Mouse (Mus musculus): ENCODE measurements around the gene Osm. TPM values are rescaled to one million over a fixed set of nuclear protein-coding genes. Genes with fewer than 3 reads are reported as not detected.

Gene Osm
- total RNA-seq, 1 experiment, result 0.98 TPM

DNA sequence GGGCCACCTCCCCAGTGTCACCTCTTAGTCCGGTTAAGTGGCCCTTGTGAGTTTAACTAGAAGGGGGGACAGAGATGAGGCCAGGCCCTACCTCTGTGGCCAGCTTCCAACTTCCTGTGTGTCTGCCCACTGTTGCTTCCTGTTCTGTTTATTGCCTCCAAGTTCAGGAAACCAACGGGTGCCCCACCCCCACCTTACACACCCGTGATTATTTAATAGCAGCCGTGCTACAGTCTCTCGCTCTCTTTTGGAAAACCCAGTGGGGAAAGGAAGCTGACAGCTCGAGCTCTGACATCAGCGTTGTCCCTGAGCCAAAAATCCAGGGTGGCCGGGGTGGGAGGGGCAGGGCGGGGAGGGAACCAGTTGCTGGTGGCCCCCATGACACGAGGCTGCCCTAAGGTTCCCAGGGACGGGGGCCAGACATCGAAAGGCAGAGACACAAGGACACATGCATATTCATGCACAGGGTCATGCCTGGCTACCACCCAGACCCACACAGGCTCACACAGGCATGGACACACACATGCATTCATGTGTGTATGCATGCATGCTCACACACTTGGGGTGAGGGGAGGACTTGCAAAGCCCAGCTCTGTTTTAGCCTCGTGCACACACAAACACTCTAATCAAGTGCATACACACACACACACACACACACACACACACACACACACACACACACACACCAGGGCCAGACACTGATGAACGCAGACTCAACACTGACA is 24.4 kb downstream of the Osm start:
- Histone ChIP-seq H3K4me3 (ENCODE audit: insufficient read depth in 1 of 2, low read depth in 1 of 2, low read length in 2 of 2, poor library complexity in 1 of 2, severe bottlenecking in 1 of 2) (no peak overlapping the region), H3K4me1 (ENCODE audit: control insufficient read depth in 2 of 2, insufficient read depth in 2 of 2, low read length in 2 of 2, poor library complexity in 1 of 2) (peaks cover 2 to 44% of the 10 kb centered on the region in 2 experiments; a peak in 3 of 4 replicates), H3K27ac (ENCODE audit: insufficient read depth, low read depth, low read length, poor library complexity, severe bottlenecking) (no peak overlapping the region), H3K9me3 (ENCODE audit: control insufficient read depth, insufficient read depth, low read depth, low read length) (no peaks in the 10 kb centered on the region), H3K9ac (ENCODE audit: insufficient read depth, low read depth, low read length, poor library complexity, severe bottlenecking) (no peak overlapping the region), H3K36me3 (ENCODE audit: control insufficient read depth, insufficient read depth, low read length, poor library complexity, severe bottlenecking) (no peaks in the 10 kb centered on the region)
- DNase-seq (ENCODE audit: low read depth, low spot score), result no peak
- in situ Hi-C loops (cut with MboI; ENCODE audit: low sequenced_read_pairs in 2 of 2, unreplicated experiment in 2 of 2), result no loop called here
- TF ChIP-seq CHD2 (IDR thresholded peaks at IDR 0.05; ENCODE audit: low read depth, low read length), result no peak

DNA sequence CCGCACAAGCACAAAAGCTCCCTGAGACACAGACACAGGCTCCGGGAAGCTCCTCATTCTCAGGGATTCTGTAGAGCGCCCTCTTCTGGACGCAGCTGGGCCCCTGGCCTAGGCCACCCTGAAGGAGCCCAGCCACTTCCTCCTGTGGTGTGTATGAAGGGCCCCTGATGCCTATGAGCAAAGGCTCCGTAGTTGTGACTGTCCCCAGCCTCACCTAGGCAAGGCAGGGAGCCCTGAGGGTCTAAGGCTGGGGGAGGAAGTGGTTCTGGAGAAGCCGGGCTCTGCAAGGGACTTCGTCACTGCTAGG is 24.9 kb downstream of the Osm start:
- H3K9ac ChIP-seq (ENCODE audit: insufficient read depth, low read depth, low read length, poor library complexity, severe bottlenecking), result no peak overlapping the region
- DNase-seq (ENCODE audit: low read depth, low spot score), result no peak
- no peaks in the 10 kb centered on the region for H3K36me3 ChIP-seq (ENCODE audit: control insufficient read depth, insufficient read depth, low read length, poor library complexity, severe bottlenecking)
- in situ Hi-C loops (cut with MboI; ENCODE audit: low sequenced_read_pairs in 2 of 2, unreplicated experiment in 2 of 2), result no loop called here
- no peaks in the 10 kb centered on the region for H3K9me3 ChIP-seq (ENCODE audit: control insufficient read depth, insufficient read depth, low read depth, low read length)
- H3K4me1 ChIP-seq (ENCODE audit: control insufficient read depth in 2 of 2, insufficient read depth in 2 of 2, low read length in 2 of 2, poor library complexity in 1 of 2), result peaks cover 2 to 44% of the 10 kb centered on the region in 2 experiments; a peak in 3 of 4 replicates
- H3K27ac ChIP-seq (ENCODE audit: insufficient read depth, low read depth, low read length, poor library complexity, severe bottlenecking), result no peak overlapping the region
- H3K4me3 ChIP-seq (ENCODE audit: insufficient read depth in 1 of 2, low read depth in 1 of 2, low read length in 2 of 2, poor library complexity in 1 of 2, severe bottlenecking in 1 of 2), result no peak overlapping the region
- TF ChIP-seq ZC3H11A (IDR thresholded peaks at IDR 0.05; ENCODE audit: borderline replicate concordance, low read depth, low read length) (no peak), HCFC1 (IDR thresholded peaks at IDR 0.05; ENCODE audit: borderline replicate concordance, insufficient read depth, low read length) (no peak), ZNF384 (IDR thresholded peaks at IDR 0.05; ENCODE audit: low read depth, low read length) (no peak), CHD2 (IDR thresholded peaks at IDR 0.05; ENCODE audit: low read depth, low read length) (no peak), MAFK (IDR thresholded peaks at IDR 0.05; ENCODE audit: insufficient read depth, low read depth, low read length) (no peak)

DNA sequence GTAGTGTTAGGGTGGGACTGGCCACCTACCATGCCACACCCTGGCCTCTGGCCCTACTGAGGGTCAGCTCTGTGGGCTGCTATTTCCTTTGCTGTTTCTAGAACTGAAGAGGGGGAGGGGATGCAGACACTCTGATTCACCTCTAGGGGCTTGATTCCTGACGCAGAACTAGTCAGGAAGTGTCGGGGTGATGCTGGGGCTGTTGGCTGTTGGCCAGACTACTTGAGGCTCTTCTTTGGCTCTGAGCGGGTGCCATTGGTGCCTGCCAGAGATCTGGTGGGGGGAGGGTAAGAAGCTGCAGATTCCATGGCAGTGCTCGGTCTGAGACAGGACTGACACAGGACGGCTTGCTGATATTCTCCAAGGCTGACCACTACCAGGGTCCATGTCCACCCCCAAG is 25.7 kb downstream of the Osm start:
- H3K27ac ChIP-seq (ENCODE audit: insufficient read depth, low read depth, low read length, poor library complexity, severe bottlenecking), result no peak overlapping the region
- no peak for DNase-seq (ENCODE audit: low read depth, low spot score)
- TF ChIP-seq ZC3H11A (IDR thresholded peaks at IDR 0.05; ENCODE audit: borderline replicate concordance, low read depth, low read length), result no peak
- no peak overlapping the region for H3K4me3 ChIP-seq (ENCODE audit: insufficient read depth in 1 of 2, low read depth in 1 of 2, low read length in 2 of 2, poor library complexity in 1 of 2, severe bottlenecking in 1 of 2)
- H3K36me3 ChIP-seq (ENCODE audit: control insufficient read depth, insufficient read depth, low read length, poor library complexity, severe bottlenecking), result no peaks in the 10 kb centered on the region
- H3K4me1 ChIP-seq (ENCODE audit: control insufficient read depth in 2 of 2, insufficient read depth in 2 of 2, low read length in 2 of 2, poor library complexity in 1 of 2), result peaks cover 2 to 39% of the 10 kb centered on the region in 2 experiments; a peak in 3 of 4 replicates
- in situ Hi-C loops (cut with MboI; ENCODE audit: low sequenced_read_pairs in 2 of 2, unreplicated experiment in 2 of 2), result no loop called here
- no peaks in the 10 kb centered on the region for H3K9me3 ChIP-seq (ENCODE audit: control insufficient read depth, insufficient read depth, low read depth, low read length)
- no peak overlapping the region for H3K9ac ChIP-seq (ENCODE audit: insufficient read depth, low read depth, low read length, poor library complexity, severe bottlenecking)

DNA sequence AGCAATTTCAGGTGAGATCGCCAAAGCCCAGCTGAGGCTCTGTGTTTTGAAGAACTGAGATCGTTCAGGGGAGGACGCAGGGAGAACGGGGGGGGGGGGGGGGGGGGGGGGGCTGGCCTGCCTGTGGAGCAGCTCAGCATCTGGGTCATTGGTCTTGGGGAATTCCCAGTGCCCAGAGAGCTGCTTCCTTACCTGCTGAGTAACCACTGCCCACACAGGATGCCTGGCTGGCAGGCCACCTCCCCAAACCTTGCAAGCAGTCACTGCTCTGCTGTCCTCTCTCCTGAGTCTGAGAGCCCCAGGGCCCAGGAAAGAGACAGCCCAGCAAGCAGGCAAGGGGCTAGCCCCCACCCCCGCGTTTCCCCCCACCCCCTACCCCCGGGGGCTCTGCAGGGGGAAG is 26.6 kb downstream of the Osm start:
- no peak overlapping the region for H3K4me3 ChIP-seq (ENCODE audit: insufficient read depth in 1 of 2, low read depth in 1 of 2, low read length in 2 of 2, poor library complexity in 1 of 2, severe bottlenecking in 1 of 2)
- no peak for DNase-seq (ENCODE audit: low read depth, low spot score)
- TF ChIP-seq ZNF384 (IDR thresholded peaks at IDR 0.05; ENCODE audit: low read depth, low read length) (no peak), HCFC1 (IDR thresholded peaks at IDR 0.05; ENCODE audit: borderline replicate concordance, insufficient read depth, low read length) (no peak), ZC3H11A (IDR thresholded peaks at IDR 0.05; ENCODE audit: borderline replicate concordance, low read depth, low read length) (no peak), CHD2 (IDR thresholded peaks at IDR 0.05; ENCODE audit: low read depth, low read length) (no peak), MAFK (IDR thresholded peaks at IDR 0.05; ENCODE audit: insufficient read depth, low read depth, low read length) (no peak)
- in situ Hi-C loops (cut with MboI; ENCODE audit: low sequenced_read_pairs in 2 of 2, unreplicated experiment in 2 of 2), result no loop called here
- H3K27ac ChIP-seq (ENCODE audit: insufficient read depth, low read depth, low read length, poor library complexity, severe bottlenecking), result no peak overlapping the region
- H3K36me3 ChIP-seq (ENCODE audit: control insufficient read depth, insufficient read depth, low read length, poor library complexity, severe bottlenecking), result no peaks in the 10 kb centered on the region
- H3K9me3 ChIP-seq (ENCODE audit: control insufficient read depth, insufficient read depth, low read depth, low read length), result no peaks in the 10 kb centered on the region
- peaks cover 3 to 34% of the 10 kb centered on the region in 2 experiments; a peak in 2 of 4 replicates for H3K4me1 ChIP-seq (ENCODE audit: control insufficient read depth in 2 of 2, insufficient read depth in 2 of 2, low read length in 2 of 2, poor library complexity in 1 of 2)
- no peak overlapping the region for H3K9ac ChIP-seq (ENCODE audit: insufficient read depth, low read depth, low read length, poor library complexity, severe bottlenecking)

DNA sequence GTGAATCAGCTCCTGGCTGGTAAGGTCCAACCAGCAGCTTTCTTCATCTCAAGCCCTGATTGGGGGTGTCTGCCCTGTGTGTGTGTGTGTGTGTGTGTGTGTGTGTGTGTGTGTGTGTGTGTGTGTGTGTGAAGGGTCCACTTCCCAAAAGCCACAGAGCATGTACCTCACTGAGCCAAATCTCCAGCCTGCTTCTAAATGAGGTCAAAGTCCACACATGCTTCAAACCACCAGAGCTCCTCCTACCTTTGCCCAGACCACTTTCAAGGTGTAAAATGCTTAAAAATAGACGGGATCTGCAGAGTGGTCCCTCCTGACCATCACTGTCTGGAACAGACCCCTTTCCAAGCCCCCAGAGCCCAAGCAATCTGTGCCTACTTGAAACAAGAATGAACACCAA is 27.1 kb downstream of the Osm start:
- no peak for DNase-seq (ENCODE audit: low read depth, low spot score)
- TF ChIP-seq CHD2 (IDR thresholded peaks at IDR 0.05; ENCODE audit: low read depth, low read length) (no peak), MAFK (IDR thresholded peaks at IDR 0.05; ENCODE audit: insufficient read depth, low read depth, low read length) (no peak), ZC3H11A (IDR thresholded peaks at IDR 0.05; ENCODE audit: borderline replicate concordance, low read depth, low read length) (no peak), HCFC1 (IDR thresholded peaks at IDR 0.05; ENCODE audit: borderline replicate concordance, insufficient read depth, low read length) (no peak), ZNF384 (IDR thresholded peaks at IDR 0.05; ENCODE audit: low read depth, low read length) (no peak)
- H3K9me3 ChIP-seq (ENCODE audit: control insufficient read depth, insufficient read depth, low read depth, low read length), result no peaks in the 10 kb centered on the region
- peaks cover 3 to 36% of the 10 kb centered on the region in 2 experiments; a peak in 3 of 4 replicates for H3K4me1 ChIP-seq (ENCODE audit: control insufficient read depth in 2 of 2, insufficient read depth in 2 of 2, low read length in 2 of 2, poor library complexity in 1 of 2)
- in situ Hi-C loops (cut with MboI; ENCODE audit: low sequenced_read_pairs in 2 of 2, unreplicated experiment in 2 of 2), result no loop called here
- H3K36me3 ChIP-seq (ENCODE audit: control insufficient read depth, insufficient read depth, low read length, poor library complexity, severe bottlenecking), result no peaks in the 10 kb centered on the region
- H3K27ac ChIP-seq (ENCODE audit: insufficient read depth, low read depth, low read length, poor library complexity, severe bottlenecking), result no peak overlapping the region
- H3K4me3 ChIP-seq (ENCODE audit: insufficient read depth in 1 of 2, low read depth in 1 of 2, low read length in 2 of 2, poor library complexity in 1 of 2, severe bottlenecking in 1 of 2), result no peak overlapping the region
- no peak overlapping the region for H3K9ac ChIP-seq (ENCODE audit: insufficient read depth, low read depth, low read length, poor library complexity, severe bottlenecking)
